Mouse (Mus musculus): ENCODE measurements around the gene Hacd4. TPM values are rescaled to one million over a fixed set of nuclear protein-coding genes. Genes with fewer than 3 reads are reported as not detected.

Gene Hacd4
- total RNA-seq (2021) = 1 to 10 TPM; 4.4 to 5.3 TPM
- long read RNA-seq, experiment 1, full-length matches to known transcripts = 2 of 2 reads
- long read RNA-seq, experiment 1, partial matches to known transcripts = 0 of 2 reads
- long read RNA-seq, experiment 1, other reads (novel, unspliced or antisense) = 0 of 2 reads
- long read RNA-seq, experiment 2, full-length matches to known transcripts = 2 of 4 reads
- long read RNA-seq, experiment 2, partial matches to known transcripts = 0 of 4 reads
- long read RNA-seq, experiment 2, other reads (novel, unspliced or antisense) = 2 of 4 reads

DNA sequence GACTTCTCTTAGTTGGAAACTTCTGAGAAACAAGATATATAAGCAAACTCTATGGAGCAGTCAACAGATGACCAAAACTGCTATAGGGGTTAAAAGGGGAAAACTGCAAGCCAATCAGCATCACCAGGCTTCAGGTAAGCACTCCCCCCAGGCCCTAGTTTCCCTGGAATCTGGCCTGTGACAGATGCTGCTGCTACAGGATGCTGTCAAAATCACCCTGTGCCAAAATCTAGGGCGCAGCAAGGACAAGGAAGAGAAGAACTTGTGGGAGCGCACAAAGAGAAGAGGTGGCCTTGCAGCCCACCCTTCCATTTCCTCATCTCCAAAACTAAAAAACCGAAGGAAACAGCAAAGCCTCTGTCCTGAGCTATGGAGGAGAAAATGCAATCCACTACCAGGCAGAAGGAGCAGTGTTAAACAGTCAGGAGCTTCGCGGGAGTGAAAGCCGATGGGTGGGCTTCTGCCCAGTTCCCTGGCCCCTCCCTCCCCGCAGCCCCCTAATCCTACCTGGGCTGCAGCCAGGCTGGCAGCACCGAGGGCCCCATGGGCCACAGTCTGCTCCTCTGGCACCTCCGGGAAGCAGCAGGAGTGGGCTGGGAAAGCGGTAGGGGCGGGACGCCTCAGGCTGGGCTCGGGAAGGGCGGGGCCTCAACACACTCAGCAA is at the start of gene Hacd4:
TSS of gene Hacd4 (minus strand) at position 603 of the 664 bp plus-strand sequence.
- peak; percentile 24 to 51 for DNase-seq (ENCODE audit: low spot score in 2 of 2)

DNA sequence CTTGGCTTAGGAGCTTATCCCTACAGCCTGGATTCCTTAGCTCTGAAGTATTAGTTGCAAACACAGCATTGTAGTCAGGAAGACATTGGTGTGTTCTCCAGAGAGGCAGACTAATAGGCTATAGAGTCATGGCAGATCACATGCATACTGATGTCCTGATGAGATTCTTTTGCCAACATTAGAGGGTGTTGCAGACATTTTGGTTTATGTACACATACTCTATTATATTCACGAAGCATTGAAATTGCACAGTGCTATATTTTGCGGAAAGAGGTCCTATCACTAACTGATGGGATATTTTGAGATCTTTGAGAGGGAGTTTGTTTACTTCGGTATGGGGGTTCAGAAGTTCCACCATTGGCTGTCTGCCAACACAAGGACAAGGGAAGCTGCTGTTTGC is 49.4 kb upstream of the Hacd4 start:
- no peak for DNase-seq (ENCODE audit: low spot score in 2 of 2)

DNA sequence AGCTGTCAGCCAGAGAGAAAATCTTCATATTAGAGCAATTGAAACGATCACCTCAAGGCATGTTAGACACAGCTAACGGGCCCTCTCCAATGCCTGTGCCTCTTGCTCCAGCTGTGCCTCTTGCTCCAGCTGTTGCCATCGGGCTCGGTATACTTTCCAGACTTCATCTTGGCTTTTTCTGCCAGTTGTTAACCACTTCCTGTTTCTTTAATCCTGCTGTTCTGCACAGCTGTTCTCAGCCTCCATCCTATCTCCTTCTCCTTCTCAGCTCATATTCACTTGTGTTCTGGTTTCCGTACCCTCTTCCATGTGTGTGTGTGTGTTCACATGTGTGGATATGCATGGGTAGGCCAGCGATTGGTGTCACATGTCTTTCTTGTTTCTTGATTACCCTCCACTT is 41.4 kb upstream of the Hacd4 start:
- no peak for DNase-seq (ENCODE audit: low spot score in 2 of 2)

DNA sequence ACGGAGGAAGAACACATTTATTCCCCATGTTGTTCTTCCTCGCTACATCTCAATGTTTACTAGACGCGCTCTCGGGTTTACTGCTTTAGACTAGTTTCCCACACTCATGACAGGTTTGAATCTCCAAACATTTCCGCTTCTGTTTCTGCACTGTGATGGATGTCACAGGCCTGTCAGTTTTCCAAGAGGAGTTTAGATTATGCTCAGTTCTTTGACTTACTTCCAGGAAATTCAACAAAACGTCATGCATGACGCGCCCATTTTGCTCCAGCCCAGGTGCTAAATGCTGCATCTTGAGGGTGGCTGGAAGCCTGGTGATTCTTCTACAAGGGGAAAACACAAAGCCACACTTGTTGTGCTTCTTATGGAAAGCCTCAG is 40.1 kb upstream of the Hacd4 start:
- DNase-seq (ENCODE audit: low spot score in 2 of 2) = no peak

DNA sequence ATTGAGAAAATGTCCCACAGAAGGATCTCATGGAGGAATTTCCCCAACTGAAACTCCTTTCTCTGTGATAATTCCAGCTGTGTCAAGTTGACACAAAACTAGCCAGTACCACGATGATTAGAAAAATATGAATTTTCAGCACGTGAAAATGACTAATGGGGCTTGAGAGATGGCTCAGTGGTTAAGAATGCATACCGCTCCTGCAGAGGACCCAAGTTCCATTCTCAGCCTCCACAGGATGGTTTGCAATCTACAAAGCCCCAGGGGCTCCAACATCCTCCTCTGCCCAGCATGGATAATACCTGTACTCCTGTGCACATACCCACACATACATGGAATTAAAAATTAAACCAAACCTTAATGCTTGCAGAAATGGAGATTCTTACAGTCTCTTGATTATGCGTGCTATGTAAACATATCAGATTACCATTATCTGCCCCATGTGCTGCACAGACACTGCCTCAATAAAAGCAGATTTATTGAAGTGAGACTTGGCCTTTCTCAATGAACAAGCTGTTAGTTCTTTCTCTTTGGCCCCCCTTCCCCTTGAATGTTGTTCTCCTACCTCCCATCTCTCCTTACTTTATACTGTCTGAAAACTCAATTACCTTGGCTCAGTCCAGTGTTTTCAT is 39.6 kb upstream of the Hacd4 start:
- DNase-seq (ENCODE audit: low spot score in 2 of 2) = no peak

DNA sequence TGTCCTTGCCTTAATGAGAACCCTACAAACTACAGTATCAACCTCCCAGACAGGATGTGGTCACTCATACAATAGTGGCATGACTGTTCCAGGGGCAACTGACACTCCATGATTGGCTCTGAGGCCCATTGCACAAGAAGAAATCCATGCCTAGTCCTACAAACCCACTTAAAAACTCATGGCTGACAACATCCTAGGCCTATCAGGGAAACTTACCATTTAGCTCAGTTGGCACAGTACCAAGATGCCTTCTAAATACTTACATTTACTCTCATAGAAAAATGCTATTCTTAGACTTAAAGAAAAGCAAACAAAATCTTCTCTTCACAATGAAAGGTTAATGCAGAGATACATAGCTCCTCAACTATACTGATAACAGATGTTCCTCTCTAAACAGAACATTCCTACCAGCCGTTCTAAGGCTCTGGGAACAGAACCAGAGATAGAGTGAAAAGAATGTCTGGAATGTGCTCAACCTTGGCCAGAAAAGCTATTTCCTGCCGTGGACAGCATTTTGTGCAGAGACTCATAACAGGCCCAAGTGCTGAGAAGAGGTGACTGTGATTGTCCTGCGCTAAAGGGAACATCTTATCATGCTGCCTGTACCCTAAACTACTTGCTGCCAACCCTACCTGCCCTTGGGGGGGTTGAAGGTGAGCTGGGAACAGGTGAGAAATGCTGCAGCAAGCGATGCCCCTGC is 37.9 kb upstream of the Hacd4 start:
- no peak for DNase-seq (ENCODE audit: low spot score in 2 of 2)

DNA sequence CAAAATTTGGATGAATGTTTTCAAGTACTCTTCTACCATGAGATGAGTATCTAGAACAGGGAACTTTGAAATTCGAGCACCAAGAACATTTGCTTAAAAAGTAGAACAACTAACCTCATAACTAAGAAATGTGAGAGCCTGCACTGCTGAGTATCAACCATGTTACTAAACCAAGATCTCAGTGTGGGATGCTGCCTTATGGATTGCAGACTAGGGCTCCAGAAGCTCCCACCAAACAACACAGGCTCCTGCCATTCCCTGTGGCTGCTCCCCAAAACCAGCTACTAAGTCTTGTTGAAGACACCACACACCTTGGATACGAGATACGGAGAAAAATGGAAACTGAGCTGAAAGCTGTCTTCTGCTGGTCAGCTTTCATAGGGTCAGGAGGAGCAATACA is 37.4 kb upstream of the Hacd4 start:
- DNase-seq (ENCODE audit: low spot score in 2 of 2) = no peak

DNA sequence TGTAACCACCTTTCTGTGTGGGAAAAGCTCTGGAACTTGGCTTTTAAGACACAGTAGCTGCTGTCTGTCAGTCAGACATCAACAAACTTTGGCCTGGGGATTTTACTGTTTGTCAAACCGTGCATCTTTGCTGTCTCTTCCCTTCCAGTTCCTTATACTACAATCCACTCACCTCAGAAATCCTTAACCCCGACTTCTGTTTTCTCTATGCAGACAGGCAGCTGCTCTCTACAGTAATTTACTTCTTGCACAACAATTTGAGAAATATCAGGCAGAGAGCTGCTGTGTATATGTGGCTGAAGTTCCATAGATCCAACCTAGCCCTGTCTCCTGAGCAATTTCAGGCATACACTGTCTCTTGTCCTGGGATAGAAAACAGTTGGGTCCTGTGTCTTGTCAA is 32.8 kb upstream of the Hacd4 start:
- no peak for DNase-seq (ENCODE audit: low spot score in 2 of 2)

DNA sequence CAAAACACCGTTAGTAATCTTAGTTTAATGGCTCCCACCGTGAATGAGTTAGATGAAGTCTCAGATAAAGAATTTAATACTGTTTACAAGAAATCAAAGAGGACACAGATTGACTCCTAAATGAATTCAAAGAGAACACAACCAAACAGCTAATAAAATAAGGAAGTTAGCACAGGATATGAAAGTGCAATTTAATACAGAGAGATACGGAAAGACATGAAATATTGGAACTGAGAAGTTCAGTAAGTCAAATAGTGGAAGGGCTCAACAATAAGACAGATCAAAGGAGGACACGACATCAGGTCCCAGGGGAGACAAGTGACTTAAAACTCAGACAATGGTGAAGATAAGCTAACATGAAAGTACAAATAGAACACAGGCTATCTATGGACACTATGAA is 25.8 kb upstream of the Hacd4 start:
- no peak for DNase-seq (ENCODE audit: low spot score in 2 of 2)

DNA sequence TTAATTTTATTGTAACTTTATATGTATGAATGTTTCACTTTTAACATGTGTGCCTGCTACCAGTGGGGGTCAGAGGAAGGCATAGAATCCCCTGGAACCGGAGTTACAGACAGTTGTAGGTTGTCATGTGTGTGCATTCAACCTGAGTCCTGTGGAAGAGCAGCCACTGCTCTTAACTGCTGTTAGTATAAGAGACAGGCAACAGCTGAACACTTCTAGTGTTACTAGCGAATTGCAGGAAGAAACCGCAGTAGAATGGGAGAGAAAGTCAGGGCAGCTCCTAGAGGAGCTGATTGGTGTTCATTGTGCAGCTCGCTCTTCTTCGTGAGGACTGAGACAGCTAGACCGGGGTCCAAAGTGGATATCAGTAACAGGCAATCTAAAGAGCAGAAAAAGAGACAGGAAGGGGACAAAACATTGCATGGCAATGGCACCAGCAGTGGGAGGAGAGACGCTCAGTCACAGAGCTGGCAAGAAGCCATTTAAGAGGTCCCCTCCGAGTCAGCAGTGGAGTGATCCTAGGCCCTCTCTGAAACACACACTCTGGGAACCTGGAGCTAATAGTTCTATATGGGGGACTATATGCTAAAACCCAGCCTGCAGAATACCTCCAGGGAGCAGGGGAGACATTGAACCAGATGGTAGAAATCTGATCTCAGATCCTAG is 24.4 kb upstream of the Hacd4 start:
- no peak for DNase-seq (ENCODE audit: low spot score in 2 of 2)

DNA sequence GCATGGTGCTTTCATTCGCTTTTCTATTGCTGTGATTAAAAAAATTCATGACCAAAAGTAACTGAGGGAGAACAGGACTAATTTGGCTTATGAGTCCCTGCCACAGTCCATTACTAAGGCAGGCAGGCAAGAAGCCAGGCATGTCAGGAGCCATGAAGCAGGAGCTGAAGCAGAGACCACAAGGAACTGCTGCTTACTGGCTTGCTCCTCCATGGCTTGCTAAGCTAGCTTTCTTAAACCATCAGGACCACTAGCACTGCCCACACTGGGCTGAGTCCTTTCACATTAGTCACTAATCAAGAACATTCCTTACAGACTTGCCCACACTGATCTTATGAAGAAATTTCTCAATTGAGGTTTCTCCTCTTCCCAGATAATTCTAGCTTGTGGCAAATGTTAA is 23.8 kb upstream of the Hacd4 start:
- no peak for DNase-seq (ENCODE audit: low spot score in 2 of 2)

DNA sequence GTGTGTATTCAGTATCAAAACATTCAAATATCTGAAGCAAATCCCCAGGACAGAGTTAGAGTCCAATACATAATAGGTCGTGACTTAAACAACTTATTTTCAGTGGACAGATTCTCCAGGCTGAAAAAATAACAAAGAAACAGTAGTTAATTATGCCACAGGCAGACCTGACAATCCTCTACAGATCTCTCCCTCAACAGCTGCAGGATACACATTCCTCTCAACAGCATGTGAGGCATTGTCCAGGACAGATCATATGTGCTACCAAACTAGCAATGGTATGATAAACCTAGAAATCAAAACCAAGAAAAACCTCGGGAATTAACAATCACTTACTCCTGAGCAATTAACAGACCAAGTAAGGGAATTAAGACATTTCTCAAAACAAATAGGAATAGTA is 22.6 kb upstream of the Hacd4 start:
- DNase-seq (ENCODE audit: low spot score in 2 of 2) = no peak

DNA sequence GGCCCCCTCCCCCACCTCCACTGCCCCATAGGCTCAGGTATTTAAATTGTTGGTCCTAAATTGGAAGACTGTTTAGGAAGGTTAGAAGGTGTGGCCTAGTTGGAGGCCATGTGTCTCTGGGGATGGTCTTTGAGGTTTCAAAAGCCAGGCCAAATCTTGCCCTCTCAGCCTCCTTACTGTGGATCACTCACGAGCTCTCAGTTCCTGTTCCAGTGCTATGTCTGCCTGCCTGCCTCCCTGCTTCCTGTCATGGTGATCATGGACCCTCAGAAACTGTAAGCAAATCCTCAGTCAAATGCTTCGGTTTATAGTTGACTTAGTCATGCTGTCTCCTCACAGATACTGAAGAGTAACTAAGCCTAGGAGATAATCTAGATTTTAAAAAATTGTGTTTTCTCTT is 19.9 kb upstream of the Hacd4 start:
- DNase-seq (ENCODE audit: low spot score in 2 of 2) = no peak

DNA sequence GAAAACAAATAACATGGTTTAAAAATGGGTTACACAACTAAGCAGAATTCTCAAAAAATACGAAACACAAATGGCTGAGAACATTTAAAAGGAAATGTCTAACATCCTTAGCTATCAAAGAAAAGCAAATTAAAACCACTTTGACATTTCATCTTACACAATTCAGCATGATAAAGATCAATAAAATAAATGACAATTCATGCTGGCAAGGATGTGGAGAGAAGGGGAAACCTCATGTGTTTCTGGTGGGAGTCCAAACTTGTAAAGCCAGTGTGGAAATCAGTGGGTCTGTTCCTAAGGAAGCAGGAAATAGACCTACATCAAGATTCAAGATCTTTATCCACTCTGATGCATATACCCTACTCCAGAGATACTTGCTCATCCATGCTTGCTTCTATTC is 19.4 kb upstream of the Hacd4 start:
- no peak for DNase-seq (ENCODE audit: low spot score in 2 of 2)

DNA sequence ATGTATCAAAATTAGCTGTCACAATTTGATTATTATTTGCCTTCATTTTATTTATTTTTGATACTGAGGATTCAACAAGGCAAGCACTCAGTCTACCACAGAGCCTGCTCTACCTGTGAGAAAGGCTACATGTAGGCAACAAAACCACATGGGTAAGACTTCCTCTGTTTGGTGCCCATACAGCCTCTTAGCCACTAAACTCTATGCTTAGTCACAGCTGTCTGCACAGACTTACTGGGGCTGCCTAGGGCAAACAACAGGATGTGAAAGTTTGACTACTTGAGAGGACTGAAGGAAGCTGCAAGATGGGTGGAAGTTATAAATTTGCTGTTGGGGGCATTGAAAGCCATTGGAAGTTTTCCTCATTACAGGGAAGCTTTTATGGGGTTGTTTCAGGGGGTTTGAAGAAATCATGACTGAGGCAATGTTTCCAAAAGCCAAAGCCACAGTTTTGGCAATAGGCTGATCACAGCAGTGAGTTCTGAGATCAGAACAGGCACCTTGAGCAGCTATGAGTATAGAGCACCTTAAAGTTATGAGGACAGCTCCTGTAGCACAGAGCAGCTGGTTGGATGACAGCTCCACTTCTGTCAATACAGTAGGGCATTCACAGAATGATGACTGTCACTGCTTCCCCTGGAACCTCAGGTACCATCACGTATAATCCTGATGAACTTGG is 11.5 kb upstream of the Hacd4 start:
- no peak for DNase-seq (ENCODE audit: low spot score in 2 of 2)

DNA sequence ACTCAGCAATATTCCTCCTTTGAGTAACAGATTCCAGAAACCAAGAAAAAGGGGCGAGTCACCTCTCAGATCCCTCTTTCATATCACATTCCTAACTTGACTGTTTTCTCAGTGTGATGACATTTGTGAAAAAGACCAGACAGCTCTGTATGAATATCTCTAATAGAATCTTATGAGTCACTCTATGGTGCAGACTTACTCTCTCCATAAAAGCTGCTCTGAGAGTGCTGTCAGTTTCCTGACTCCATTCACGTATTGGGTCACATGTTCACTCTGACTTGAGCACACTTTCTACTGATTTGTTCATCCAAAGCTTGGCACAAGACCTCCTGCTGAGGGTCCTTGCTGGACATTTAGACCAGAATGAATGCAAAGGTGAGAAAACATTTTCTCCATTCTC is 10.2 kb upstream of the Hacd4 start:
- no peak for DNase-seq (ENCODE audit: low spot score in 2 of 2)

DNA sequence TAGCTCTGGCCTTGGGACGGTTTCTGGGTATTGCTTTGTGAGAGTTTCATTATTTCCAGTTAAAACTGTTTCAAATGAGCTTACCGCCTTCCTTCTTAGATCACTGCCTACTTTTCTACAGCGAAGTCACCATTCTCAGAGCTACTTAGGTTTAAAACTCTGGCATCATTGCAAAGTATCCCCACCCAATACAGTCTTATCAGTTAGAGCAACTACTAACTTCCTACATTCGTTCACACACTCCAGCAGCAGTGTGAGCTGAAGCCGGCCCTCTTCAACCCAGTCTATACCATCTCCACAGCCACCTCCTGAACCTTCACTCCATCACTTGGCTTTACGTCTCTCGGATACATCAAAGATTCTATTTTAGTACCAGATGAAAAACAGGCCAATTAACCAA is 2.1 kb upstream of the Hacd4 start:
- DNase-seq (ENCODE audit: low spot score in 2 of 2) = no peak

DNA sequence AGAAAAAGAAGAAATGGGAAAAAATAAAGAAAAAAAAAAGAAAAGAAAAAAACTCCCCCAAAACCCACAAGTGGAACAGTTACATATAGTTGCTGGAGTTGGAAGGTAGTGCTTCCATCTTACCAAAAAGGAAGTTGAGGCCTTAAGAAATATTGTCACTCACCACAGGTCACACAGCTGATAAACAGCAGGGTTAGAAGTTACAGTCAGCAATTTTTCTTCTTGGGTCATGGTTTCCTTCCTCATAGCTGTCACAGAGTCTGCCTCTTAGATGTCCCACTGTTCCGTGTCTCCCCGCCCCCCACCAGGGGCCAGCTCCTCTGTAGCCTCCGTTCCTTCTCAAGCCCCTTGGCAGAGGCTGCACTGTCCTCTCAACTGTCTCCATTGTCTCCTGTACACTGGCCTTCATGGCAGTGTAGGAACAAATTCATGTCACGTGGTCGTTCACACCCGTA is 968 bp upstream of the Hacd4 start:
- DNase-seq (ENCODE audit: low spot score in 2 of 2) = no peak

DNA sequence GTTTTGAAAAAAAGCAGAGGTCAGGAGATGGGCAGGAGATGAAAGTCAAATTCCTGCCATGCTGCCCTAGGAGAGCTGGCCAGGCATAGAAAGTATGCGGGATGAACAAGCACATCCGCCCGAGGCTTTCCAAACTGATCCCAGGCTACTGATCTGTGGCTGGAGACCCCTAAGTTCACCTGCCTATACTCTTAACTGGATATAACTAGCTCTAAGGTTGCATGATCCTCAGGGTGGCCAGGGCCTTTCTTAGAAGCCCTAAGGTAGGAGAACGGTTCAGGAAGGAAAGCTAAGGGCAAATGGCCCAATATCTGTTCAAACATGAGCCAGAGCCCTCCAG is 232 bp upstream of the Hacd4 start:
- no peak for DNase-seq (ENCODE audit: low spot score in 2 of 2)

DNA sequence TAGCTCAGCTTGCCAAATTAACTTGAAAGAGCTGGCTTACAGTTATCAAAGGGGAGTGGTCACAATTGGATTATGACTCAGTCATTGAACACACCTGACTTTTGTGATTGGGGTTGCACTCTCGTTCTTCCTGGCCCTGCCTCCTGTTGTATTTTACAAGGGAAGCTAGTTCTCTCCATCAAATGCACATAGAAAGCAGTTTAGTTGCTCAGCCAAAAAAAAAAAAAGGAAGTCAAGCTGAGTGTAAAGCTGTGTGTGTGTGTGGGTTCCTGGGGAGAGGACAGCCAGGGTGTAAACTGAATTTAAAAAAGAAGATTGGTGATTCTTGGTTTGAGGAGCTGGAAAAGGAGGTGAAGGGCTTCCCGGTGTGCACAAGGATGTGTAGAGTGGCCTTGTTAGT is 811 bp downstream of the Hacd4 start:
- no peak for DNase-seq (ENCODE audit: low spot score in 2 of 2)

DNA sequence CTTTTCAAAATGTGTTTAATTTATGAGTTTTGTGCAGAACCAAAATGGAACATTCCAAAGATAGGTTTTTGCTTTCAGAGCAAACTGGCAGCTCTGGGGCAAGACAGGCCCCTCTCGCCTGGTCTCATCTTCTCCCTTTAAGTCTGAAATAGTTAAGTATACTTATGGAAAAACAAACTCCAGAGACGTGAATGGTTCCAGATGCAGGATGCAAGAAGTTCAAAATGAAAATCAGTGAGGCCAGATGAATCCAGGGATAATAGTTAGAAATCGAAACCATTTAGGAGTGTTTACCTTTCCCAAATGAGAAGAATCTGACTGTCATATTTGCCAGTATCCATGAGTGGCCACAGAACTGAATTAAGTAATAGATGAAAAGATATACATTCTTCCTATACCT is 1.6 kb downstream of the Hacd4 start:
- DNase-seq (ENCODE audit: low spot score in 2 of 2) = no peak

Measured in gastrocnemius, postnatal 4 days (tissue).